Mouse (Mus musculus): ENCODE results near the gene Dnah8. TPM values are rescaled to one million over a fixed set of nuclear protein-coding genes. Genes with fewer than 3 reads are reported as not detected.

Gene Dnah8
- polyA plus RNA-seq, 1 experiment from 2014 or later = 4.1 TPM

GRCm38 (mm10) chr17:30858586-30859259, 234.6 kb downstream of the Dnah8 start:
- no peaks in the 10 kb centered on the region for H3K27me3 ChIP-seq (replicated peaks; ENCODE audit: control insufficient read depth, insufficient read depth, low read length)
- H3K4me1 ChIP-seq (ENCODE audit: control insufficient read depth, insufficient read depth, low read length) = no peaks in the 10 kb centered on the region
- H3K36me3 ChIP-seq (ENCODE audit: control insufficient read depth, insufficient read depth, low read length) = no peaks in the 10 kb centered on the region
- DNase-seq (ENCODE audit: low spot score) (no peak), ATAC-seq (ENCODE audit: low read depth) (no peak)
- no peak overlapping the region for H3K4me3 ChIP-seq (ENCODE audit: low read depth, low read length)
- no peak overlapping the region for H3K27ac ChIP-seq (replicated peaks; ENCODE audit: low read depth, low read length)
- H3K9ac ChIP-seq (ENCODE audit: low read depth, low read length) = no peak overlapping the region
- no peak overlapping the region for H3K4me2 ChIP-seq (ENCODE audit: low read depth, low read length)
- WGBS = 64% methylated on average over 11 of the region's 11 CpGs
- no peaks in the 10 kb centered on the region for H3K9me3 ChIP-seq (ENCODE audit: control insufficient read depth, low read length)

- no peak overlapping the region for H3K27ac ChIP-seq (replicated peaks; ENCODE audit: low read depth, low read length)
- no peak overlapping the region for H3K4me2 ChIP-seq (ENCODE audit: low read depth, low read length)
- no peak overlapping the region for H3K4me3 ChIP-seq (ENCODE audit: low read depth, low read length)
- H3K27me3 ChIP-seq (replicated peaks; ENCODE audit: control insufficient read depth, insufficient read depth, low read length) = no peaks in the 10 kb centered on the region
- H3K4me1 ChIP-seq (ENCODE audit: control insufficient read depth, insufficient read depth, low read length) = no peaks in the 10 kb centered on the region
- DNase-seq (ENCODE audit: low spot score) (peak; percentile 24), ATAC-seq (ENCODE audit: low read depth) (no peak; the same call in 1 of the 2 replicates)
- no peaks in the 10 kb centered on the region for H3K9me3 ChIP-seq (ENCODE audit: control insufficient read depth, low read length)
- H3K36me3 ChIP-seq (ENCODE audit: control insufficient read depth, insufficient read depth, low read length) = no peaks in the 10 kb centered on the region
- no peak overlapping the region for H3K9ac ChIP-seq (ENCODE audit: low read depth, low read length)
- 41% methylated on average over 10 of the region's 10 CpGs for WGBS
These were observed 235.9 kb downstream of the Dnah8 start for GRCm38 (mm10) chr17:30859989-30860585.

- WGBS = 43% methylated on average over 7 of the region's 7 CpGs
- peak; percentile 13 for DNase-seq (ENCODE audit: low spot score)
These were observed 236.5 kb downstream of the Dnah8 start for GRCm38 (mm10) chr17:30860606-30861005.

GRCm38 (mm10) chr17:30866281-30866680, 242.1 kb downstream of the Dnah8 start:
- H3K4me2 ChIP-seq (ENCODE audit: low read depth, low read length) = no peak overlapping the region
- no peak overlapping the region for H3K9ac ChIP-seq (ENCODE audit: low read depth, low read length)
- WGBS = 59% methylated on average over 8 of the region's 8 CpGs

More at GRCm38 (mm10) chr17:30860606-30861005, 236.5 kb downstream of the Dnah8 start:
- Histone ChIP-seq H3K9me3 (ENCODE audit: control insufficient read depth, low read length) (no peaks in the 10 kb centered on the region), H3K27me3 (replicated peaks; ENCODE audit: control insufficient read depth, insufficient read depth, low read length) (no peaks in the 10 kb centered on the region), H3K27ac (replicated peaks; ENCODE audit: low read depth, low read length) (no peak overlapping the region), H3K4me1 (ENCODE audit: control insufficient read depth, insufficient read depth, low read length) (no peaks in the 10 kb centered on the region), H3K4me2 (ENCODE audit: low read depth, low read length) (no peak overlapping the region), H3K9ac (ENCODE audit: low read depth, low read length) (no peak overlapping the region), H3K4me3 (ENCODE audit: low read depth, low read length) (no peak overlapping the region), H3K36me3 (ENCODE audit: control insufficient read depth, insufficient read depth, low read length) (no peaks in the 10 kb centered on the region)
- no peak for ATAC-seq (ENCODE audit: low read depth)

GRCm38 (mm10) chr17:30866966-30867365, 242.8 kb downstream of the Dnah8 start:
- WGBS = 82% methylated on average over 9 of the region's 9 CpGs
- DNase-seq (ENCODE audit: low spot score) (no peak), ATAC-seq (ENCODE audit: low read depth) (no peak)
- H3K27me3 ChIP-seq (replicated peaks; ENCODE audit: control insufficient read depth, insufficient read depth, low read length) = no peaks in the 10 kb centered on the region
- H3K9me3 ChIP-seq (ENCODE audit: control insufficient read depth, low read length) = no peaks in the 10 kb centered on the region
- no peaks in the 10 kb centered on the region for H3K4me1 ChIP-seq (ENCODE audit: control insufficient read depth, insufficient read depth, low read length)
- H3K4me3 ChIP-seq (ENCODE audit: low read depth, low read length) = no peak overlapping the region
- no peak overlapping the region for H3K4me2 ChIP-seq (ENCODE audit: low read depth, low read length)
- no peak overlapping the region for H3K27ac ChIP-seq (replicated peaks; ENCODE audit: low read depth, low read length)
- no peak overlapping the region for H3K9ac ChIP-seq (ENCODE audit: low read depth, low read length)
- H3K36me3 ChIP-seq (ENCODE audit: control insufficient read depth, insufficient read depth, low read length) = no peaks in the 10 kb centered on the region

More at GRCm38 (mm10) chr17:30866281-30866680, 242.1 kb downstream of the Dnah8 start:
- Histone ChIP-seq H3K36me3 (ENCODE audit: control insufficient read depth, insufficient read depth, low read length) (no peaks in the 10 kb centered on the region), H3K4me1 (ENCODE audit: control insufficient read depth, insufficient read depth, low read length) (no peaks in the 10 kb centered on the region), H3K4me3 (ENCODE audit: low read depth, low read length) (no peak overlapping the region), H3K9me3 (ENCODE audit: control insufficient read depth, low read length) (no peaks in the 10 kb centered on the region), H3K27ac (replicated peaks; ENCODE audit: low read depth, low read length) (no peak overlapping the region), H3K27me3 (replicated peaks; ENCODE audit: control insufficient read depth, insufficient read depth, low read length) (no peaks in the 10 kb centered on the region)
- ATAC-seq (ENCODE audit: low read depth) (no peak), DNase-seq (ENCODE audit: low spot score) (no peak)

GRCm38 (mm10) chr17:30871040-30871439, 246.9 kb downstream of the Dnah8 start:
- 42% methylated on average over 10 of the region's 10 CpGs for WGBS
- H3K27ac ChIP-seq (replicated peaks; ENCODE audit: low read depth, low read length) = no peak overlapping the region
- 0 out of 2 replicates have a peak, but pooled peaks cover 4% of the 10 kb centered on the region for H3K9me3 ChIP-seq (ENCODE audit: control insufficient read depth, low read length)
- no peak overlapping the region for H3K4me3 ChIP-seq (ENCODE audit: low read depth, low read length)
- H3K9ac ChIP-seq (ENCODE audit: low read depth, low read length) = no peak overlapping the region
- H3K4me2 ChIP-seq (ENCODE audit: low read depth, low read length) = no peak overlapping the region
- H3K27me3 ChIP-seq (replicated peaks; ENCODE audit: control insufficient read depth, insufficient read depth, low read length) = no peaks in the 10 kb centered on the region
- H3K4me1 ChIP-seq (ENCODE audit: control insufficient read depth, insufficient read depth, low read length) = no peaks in the 10 kb centered on the region
- H3K36me3 ChIP-seq (ENCODE audit: control insufficient read depth, insufficient read depth, low read length) = no peaks in the 10 kb centered on the region
- ATAC-seq (ENCODE audit: low read depth) (no peak), DNase-seq (ENCODE audit: low spot score) (no peak)

GRCm38 (mm10) chr17:30874276-30874675, 250.1 kb downstream of the Dnah8 start:
- no peak overlapping the region for H3K27ac ChIP-seq (replicated peaks; ENCODE audit: low read depth, low read length)
- no peaks in the 10 kb centered on the region for H3K27me3 ChIP-seq (replicated peaks; ENCODE audit: control insufficient read depth, insufficient read depth, low read length)
- H3K9ac ChIP-seq (ENCODE audit: low read depth, low read length) = no peak overlapping the region
- 0 out of 2 replicates have a peak, but pooled peaks cover 4% of the 10 kb centered on the region for H3K9me3 ChIP-seq (ENCODE audit: control insufficient read depth, low read length)
- ATAC-seq (ENCODE audit: low read depth) (no peak), DNase-seq (ENCODE audit: low spot score) (no peak)
- H3K36me3 ChIP-seq (ENCODE audit: control insufficient read depth, insufficient read depth, low read length) = no peaks in the 10 kb centered on the region
- no peak overlapping the region for H3K4me3 ChIP-seq (ENCODE audit: low read depth, low read length)
- no peaks in the 10 kb centered on the region for H3K4me1 ChIP-seq (ENCODE audit: control insufficient read depth, insufficient read depth, low read length)
- no peak overlapping the region for H3K4me2 ChIP-seq (ENCODE audit: low read depth, low read length)
- WGBS = 64% methylated on average over 15 of the region's 15 CpGs

- Histone ChIP-seq H3K9ac (ENCODE audit: low read depth, low read length) (no peak overlapping the region), H3K36me3 (ENCODE audit: control insufficient read depth, insufficient read depth, low read length) (no peaks in the 10 kb centered on the region), H3K27ac (replicated peaks; ENCODE audit: low read depth, low read length) (no peak overlapping the region), H3K27me3 (replicated peaks; ENCODE audit: control insufficient read depth, insufficient read depth, low read length) (no peaks in the 10 kb centered on the region), H3K4me2 (ENCODE audit: low read depth, low read length) (no peak overlapping the region), H3K4me1 (ENCODE audit: control insufficient read depth, insufficient read depth, low read length) (no peaks in the 10 kb centered on the region), H3K9me3 (ENCODE audit: control insufficient read depth, low read length) (0 out of 2 replicates have a peak, but pooled peaks cover 4% of the 10 kb centered on the region), H3K4me3 (ENCODE audit: low read depth, low read length) (no peak overlapping the region)
- ATAC-seq (ENCODE audit: low read depth) (no peak), DNase-seq (ENCODE audit: low spot score) (no peak)
- WGBS = 74% methylated on average over 7 of the region's 7 CpGs
These were observed 253.3 kb downstream of the Dnah8 start for GRCm38 (mm10) chr17:30877456-30877855.
